Mouse (Mus musculus) limb, embryonic 14.5 days (tissue): ENCODE data around the gene Psmc5. TPM values are rescaled to one million over a fixed set of nuclear protein-coding genes. Genes with fewer than 3 reads are reported as not detected.

ENCODE experiments used
- ATAC-seq: fragments of 200-750 bp; cut with Nextera tagmentation; 2 replicates; pipeline ENCODE4 v1.8.0; 2017; ENCODE audit warnings: low read depth, moderate number of reproducible peaks, moderate TSS enrichment; ENCODE audit not compliant: low FRiP score
- DNase-seq: peaks from one replicate; pipeline ENCODE4 v3.0.0-alpha.2; 2015; ENCODE audit warnings: low spot score
- H3K27ac ChIP-seq: fragments of 300-500 bp; sonication (generic); replicated peaks from 2 replicates; pipeline ENCODE4 v1.5.1; 2014; ENCODE audit warnings: low read depth, mild to moderate bottlenecking, low read length, moderate library complexity, mixed read lengths
- H3K27me3 ChIP-seq: fragments of 300-500 bp; sonication (generic); 2 replicates; pipeline ENCODE4 v1.6.1; 2014; ENCODE audit warnings: low read length, mixed read lengths; ENCODE audit not compliant: control insufficient read depth, insufficient read depth
- H3K36me3 ChIP-seq: fragments of 300-500 bp; sonication (generic); 2 replicates; pipeline ENCODE4 v1.6.1; 2014; ENCODE audit warnings: mild to moderate bottlenecking, low read length, moderate library complexity, mixed read lengths; ENCODE audit not compliant: control insufficient read depth, insufficient read depth
- H3K4me1 ChIP-seq: fragments of 300-500 bp; sonication (generic); 2 replicates; pipeline ENCODE4 v1.6.1; 2014; ENCODE audit warnings: antibody characterized with exemption, low read length, mixed read lengths; ENCODE audit not compliant: control insufficient read depth, insufficient read depth
- H3K4me2 ChIP-seq: fragments of 300-500 bp; sonication (generic); replicated peaks from 2 replicates; pipeline ENCODE4 v1.6.1; 2014; ENCODE audit warnings: low read depth, mild to moderate bottlenecking, low read length, moderate library complexity; ENCODE audit not compliant: severe bottlenecking
- H3K4me3 ChIP-seq: fragments of 300-500 bp; sonication (generic); replicated peaks from 2 replicates; pipeline ENCODE4 v1.5.1; 2014; ENCODE audit warnings: low read length
- H3K9ac ChIP-seq: fragments of 300-500 bp; sonication (generic); 2 replicates; pipeline ENCODE4 v1.6.1; 2014; ENCODE audit warnings: mild to moderate bottlenecking, low read depth, low read length, moderate library complexity; ENCODE audit not compliant: severe bottlenecking
- H3K9me3 ChIP-seq: fragments of 300-500 bp; sonication (generic); 2 replicates; pipeline ENCODE4 v1.6.1; 2016; ENCODE audit warnings: low read length; ENCODE audit not compliant: control insufficient read depth
- POLR2A ChIP-seq: fragments of 200-500 bp; IDR thresholded peaks from 2 replicates; pipeline ENCODE4 v1.8.0; 2012; ENCODE audit warnings: inconsistent platforms, mild to moderate bottlenecking, moderate library complexity, borderline replicate concordance; ENCODE audit not compliant: insufficient read depth, insufficient read length; ENCODE audit errors: extremely low read depth
- WGBS: fragments of 180-500 bp; shearing (Covaris S2); extraction: QIAGEN DNeasy Blood & Tissue Kit; methylation state at CpG from one replicate; pipeline ENCODE4 v1.1.7; 2014; 5-methylcytosine and 5-hydroxymethylcytosine counted together
- polyA plus RNA-seq, 2 experiments: library from polyadenylated mRNA; depleted of rRNA in 1 of 2; stranded (reverse) in 1 of 2; unstranded in 1 of 2; fragments of >200 nt; fragmentation: Nextera tagmentation in 1 of 2; extraction: Ambion mirVana in 1 of 2; gene quantifications; 2 replicates each; pipeline versions ENCODE4 v1.2.1 to v1.2.3; 2012 to 2014

Gene Psmc5
- polyA plus RNA-seq, 2 experiments, result 186 to 244 TPM

GRCm38 (mm10) chr11:106306065-106306385 lies 50.1 kb downstream of the Psmc5 start:
- DNase-seq, result no peak
- Histone ChIP-seq H3K4me1 (no peaks in the 10 kb centered on the region), H3K27ac (no peak overlapping the region), H3K9me3 (no peaks in the 10 kb centered on the region), H3K9ac (no peak overlapping the region), H3K4me2 (no peak overlapping the region), H3K36me3 (no peaks in the 10 kb centered on the region), H3K27me3 (no peaks in the 10 kb centered on the region), H3K4me3 (no peak overlapping the region)
- WGBS, result 86% methylated on average over 3 of the region's 3 CpGs
- TF ChIP-seq POLR2A, result no peak
- ATAC-seq, result no peak

- Histone ChIP-seq H3K36me3 (no peaks in the 10 kb centered on the region), H3K4me3 (no peak overlapping the region), H3K9ac (no peak overlapping the region), H3K4me1 (no peaks in the 10 kb centered on the region), H3K9me3 (no peaks in the 10 kb centered on the region), H3K27me3 (no peaks in the 10 kb centered on the region), H3K4me2 (no peak overlapping the region), H3K27ac (no peak overlapping the region)
- TF ChIP-seq POLR2A, result no peak
- no peak for DNase-seq
- 82% methylated on average over 9 of the region's 9 CpGs for WGBS
- ATAC-seq, result no peak
Measured at GRCm38 (mm10) chr11:106306758-106307157, 50.8 kb downstream of the Psmc5 start.

GRCm38 (mm10) chr11:106307432-106307831 lies 51.5 kb downstream of the Psmc5 start:
- no peak for DNase-seq
- Histone ChIP-seq H3K9ac (no peak overlapping the region), H3K27me3 (no peaks in the 10 kb centered on the region), H3K27ac (no peak overlapping the region), H3K4me1 (no peaks in the 10 kb centered on the region), H3K4me3 (no peak overlapping the region), H3K9me3 (no peaks in the 10 kb centered on the region), H3K36me3 (no peaks in the 10 kb centered on the region), H3K4me2 (no peak overlapping the region)
- WGBS, result 60% methylated on average over 5 of the region's 5 CpGs
- TF ChIP-seq POLR2A, result no peak
- ATAC-seq, result no peak

- Histone ChIP-seq H3K4me3 (no peak overlapping the region), H3K36me3 (no peaks in the 10 kb centered on the region), H3K9ac (no peak overlapping the region), H3K4me1 (0 out of 2 replicates have a peak, but pooled peaks cover 2% of the 10 kb centered on the region), H3K4me2 (no peak overlapping the region), H3K27ac (no peak overlapping the region), H3K27me3 (no peaks in the 10 kb centered on the region), H3K9me3 (no peaks in the 10 kb centered on the region)
- 90% methylated on average over 11 of the region's 11 CpGs for WGBS
- DNase-seq (no peak), ATAC-seq (no peak)
- no peak for TF ChIP-seq POLR2A
Measured at GRCm38 (mm10) chr11:106308162-106308561, 52.2 kb downstream of the Psmc5 start.

GRCm38 (mm10) chr11:106310123-106310522 lies 54.2 kb downstream of the Psmc5 start:
- no peaks in the 10 kb centered on the region for H3K9me3 ChIP-seq
- TF ChIP-seq POLR2A, result no peak

More at GRCm38 (mm10) chr11:106310123-106310522, 54.2 kb downstream of the Psmc5 start:
- DNase-seq (no peak), ATAC-seq (no peak)
- H3K9ac ChIP-seq, result no peak overlapping the region
- H3K4me1 ChIP-seq, result peaks cover 15% of the 10 kb centered on the region; the same call in 1 of the 2 replicates
- H3K36me3 ChIP-seq, result no peaks in the 10 kb centered on the region
- H3K27me3 ChIP-seq, result no peaks in the 10 kb centered on the region
- no peak overlapping the region for H3K4me3 ChIP-seq
- 73% methylated on average over 5 of the region's 5 CpGs for WGBS
- H3K27ac ChIP-seq, result no peak overlapping the region
- H3K4me2 ChIP-seq, result no peak overlapping the region

Other genes with a start within 250 kb of the Psmc5 start
- 0.20 and 0.32 TPM in 2 replicates for gene Kcnh6, start 248.0 kb upstream of the Psmc5 start, polyA plus RNA-seq (2012; rRNA removed)
- 0.23 and 0.32 TPM in 2 replicates for gene Kcnh6, start 248.0 kb upstream of the Psmc5 start, polyA plus RNA-seq (2014; fragmentation: Nextera tagmentation; extraction: Ambion mirVana)
- 63.0 and 75.6 TPM in 2 replicates for gene Dcaf7, start 219.3 kb upstream of the Psmc5 start, polyA plus RNA-seq (2012; rRNA removed)
- gene Dcaf7, start 219.3 kb upstream of the Psmc5 start, polyA plus RNA-seq (2014; fragmentation: Nextera tagmentation; extraction: Ambion mirVana), result 63.3 and 71.6 TPM in 2 replicates
- 14.5 and 15.1 TPM in 2 replicates for gene Taco1, start 190.1 kb upstream of the Psmc5 start, polyA plus RNA-seq (2012; rRNA removed)
- 7.4 and 7.8 TPM in 2 replicates for gene Taco1, start 190.1 kb upstream of the Psmc5 start, polyA plus RNA-seq (2014; fragmentation: Nextera tagmentation; extraction: Ambion mirVana)
- gene Map3k3, start 171.5 kb upstream of the Psmc5 start, polyA plus RNA-seq (2012; rRNA removed), result 48.5 and 54.5 TPM in 2 replicates
- gene Map3k3, start 171.5 kb upstream of the Psmc5 start, polyA plus RNA-seq (2014; fragmentation: Nextera tagmentation; extraction: Ambion mirVana), result 33.3 and 37.5 TPM in 2 replicates
- gene Gm10840, start 95.3 kb upstream of the Psmc5 start, polyA plus RNA-seq (2012; rRNA removed), result not detected in 2 replicates
- gene Gm10840, start 95.3 kb upstream of the Psmc5 start, polyA plus RNA-seq (2014; fragmentation: Nextera tagmentation; extraction: Ambion mirVana), result not detected in 2 replicates
- 148 and 169 TPM in 2 replicates for gene Limd2, start 95.3 kb upstream of the Psmc5 start, polyA plus RNA-seq (2012; rRNA removed)
- 237 and 260 TPM in 2 replicates for gene Limd2, start 95.3 kb upstream of the Psmc5 start, polyA plus RNA-seq (2014; fragmentation: Nextera tagmentation; extraction: Ambion mirVana)
- 46.8 and 62.2 TPM in 2 replicates for gene Strada, start 54.0 kb upstream of the Psmc5 start, polyA plus RNA-seq (2012; rRNA removed)
- gene Strada, start 54.0 kb upstream of the Psmc5 start, polyA plus RNA-seq (2014; fragmentation: Nextera tagmentation; extraction: Ambion mirVana), result 24.0 and 28.5 TPM in 2 replicates
- 43.6 and 48.8 TPM in 2 replicates for gene Ccdc47, start 39.8 kb upstream of the Psmc5 start, polyA plus RNA-seq (2012; rRNA removed)
- 63.7 and 66.1 TPM in 2 replicates for gene Ccdc47, start 39.8 kb upstream of the Psmc5 start, polyA plus RNA-seq (2014; fragmentation: Nextera tagmentation; extraction: Ambion mirVana)
- 35.3 and 50.4 TPM in 2 replicates for gene Ddx42, start 39.2 kb upstream of the Psmc5 start, polyA plus RNA-seq (2012; rRNA removed)
- gene Ddx42, start 39.2 kb upstream of the Psmc5 start, polyA plus RNA-seq (2014; fragmentation: Nextera tagmentation; extraction: Ambion mirVana), result 63.9 and 73.3 TPM in 2 replicates
- 36.4 and 43.8 TPM in 2 replicates for gene Ftsj3, start 75 bp upstream of the Psmc5 start, polyA plus RNA-seq (2012; rRNA removed)
- gene Ftsj3, start 75 bp upstream of the Psmc5 start, polyA plus RNA-seq (2014; fragmentation: Nextera tagmentation; extraction: Ambion mirVana), result 54.6 and 55.8 TPM in 2 replicates
- 184 and 203 TPM in 2 replicates for gene Smarcd2, start 16.8 kb downstream of the Psmc5 start, polyA plus RNA-seq (2012; rRNA removed)
- gene Smarcd2, start 16.8 kb downstream of the Psmc5 start, polyA plus RNA-seq (2014; fragmentation: Nextera tagmentation; extraction: Ambion mirVana), result 114 and 130 TPM in 2 replicates
- 0.78 and 1.0 TPM in 2 replicates for gene Tcam1, start 20.5 kb downstream of the Psmc5 start, polyA plus RNA-seq (2012; rRNA removed)
- gene Tcam1, start 20.5 kb downstream of the Psmc5 start, polyA plus RNA-seq (2014; fragmentation: Nextera tagmentation; extraction: Ambion mirVana), result 0.22 and 0.66 TPM in 2 replicates
- gene Gh, start 45.7 kb downstream of the Psmc5 start, polyA plus RNA-seq (2012; rRNA removed), result not detected in 2 replicates
- not detected in 2 replicates for gene Gh, start 45.7 kb downstream of the Psmc5 start, polyA plus RNA-seq (2014; fragmentation: Nextera tagmentation; extraction: Ambion mirVana)
- 2.6 and 2.7 TPM in 2 replicates for gene Cd79b, start 58.6 kb downstream of the Psmc5 start, polyA plus RNA-seq (2012; rRNA removed)
- 3.0 and 5.0 TPM in 2 replicates for gene Cd79b, start 58.6 kb downstream of the Psmc5 start, polyA plus RNA-seq (2014; fragmentation: Nextera tagmentation; extraction: Ambion mirVana)
- 2.0 and 2.5 TPM in 2 replicates for gene Scn4a, start 97.1 kb downstream of the Psmc5 start, polyA plus RNA-seq (2012; rRNA removed)
- gene Scn4a, start 97.1 kb downstream of the Psmc5 start, polyA plus RNA-seq (2014; fragmentation: Nextera tagmentation; extraction: Ambion mirVana), result 0.15 and 0.30 TPM in 2 replicates
- 1.1 TPM in 2 replicates for gene Prr29, start 109.3 kb downstream of the Psmc5 start, polyA plus RNA-seq (2012; rRNA removed)
- 0.59 TPM in 1 of 2 replicates, not detected in the other for gene Prr29, start 109.3 kb downstream of the Psmc5 start, polyA plus RNA-seq (2014; fragmentation: Nextera tagmentation; extraction: Ambion mirVana)
- 32.8 and 34.5 TPM in 2 replicates for gene Icam2, start 131.9 kb downstream of the Psmc5 start, polyA plus RNA-seq (2012; rRNA removed)
- 42.9 and 46.4 TPM in 2 replicates for gene Icam2, start 131.9 kb downstream of the Psmc5 start, polyA plus RNA-seq (2014; fragmentation: Nextera tagmentation; extraction: Ambion mirVana)
- 12.5 and 15.1 TPM in 2 replicates for gene Ern1, start 231.7 kb downstream of the Psmc5 start, polyA plus RNA-seq (2012; rRNA removed)
- gene Ern1, start 231.7 kb downstream of the Psmc5 start, polyA plus RNA-seq (2014; fragmentation: Nextera tagmentation; extraction: Ambion mirVana), result 6.4 and 7.8 TPM in 2 replicates